Mouse (Mus musculus) stomach, postnatal 0 days (tissue): ENCODE measurements around the gene Slc38a11. TPM values are rescaled to one million over a fixed set of nuclear protein-coding genes. Genes with fewer than 3 reads are reported as not detected.

ENCODE experiments used
- ATAC-seq: fragments of 200-750 bp; cut with Nextera tagmentation; 2 replicates; pipeline ENCODE4 v1.8.0; 2017; ENCODE audit not compliant: low FRiP score, low TSS enrichment
- DNase-seq: peaks from one replicate; pipeline ENCODE4 v3.0.0-alpha.2; 2016; ENCODE audit warnings: low spot score
- H3K27ac ChIP-seq: fragments of 300-500 bp; sonication (generic); replicated peaks from 2 replicates; pipeline ENCODE4 v1.5.1; 2014; ENCODE audit warnings: mild to moderate bottlenecking, control low read depth
- H3K27me3 ChIP-seq: fragments of 300-500 bp; sonication (generic); 2 replicates; pipeline ENCODE4 v1.6.1; 2014; ENCODE audit warnings: low read length; ENCODE audit not compliant: control insufficient read depth, insufficient read depth
- H3K36me3 ChIP-seq: fragments of 300-500 bp; sonication (generic); 2 replicates; pipeline ENCODE4 v1.6.1; 2014; ENCODE audit warnings: low read length, mixed read lengths; ENCODE audit not compliant: control insufficient read depth, insufficient read depth
- H3K4me1 ChIP-seq: fragments of 300-500 bp; sonication (generic); replicated peaks from 2 replicates; pipeline ENCODE4 v1.6.1; 2014; ENCODE audit warnings: antibody characterized with exemption; ENCODE audit not compliant: control insufficient read depth, insufficient read depth
- H3K4me2 ChIP-seq: fragments of 300-500 bp; sonication (generic); replicated peaks from 2 replicates; pipeline ENCODE4 v1.6.1; 2014; ENCODE audit warnings: low read depth, mild to moderate bottlenecking, control low read depth, moderate library complexity
- H3K4me3 ChIP-seq: fragments of 300-500 bp; sonication (generic); 2 replicates; pipeline ENCODE4 v1.5.1; 2014; ENCODE audit warnings: low read depth, low read length, control low read depth
- H3K9ac ChIP-seq: fragments of 300-500 bp; sonication (generic); 2 replicates; pipeline ENCODE4 v1.6.1; 2014; ENCODE audit warnings: mild to moderate bottlenecking, low read length, control low read depth, mixed read lengths
- H3K9me3 ChIP-seq: fragments of 300-500 bp; sonication (generic); 2 replicates; pipeline ENCODE4 v1.6.1; 2016; ENCODE audit warnings: low read length; ENCODE audit not compliant: control insufficient read depth
- CTCF ChIP-seq: IDR thresholded peaks from 2 replicates; pipeline ENCODE4 v1.5.1; 2016; ENCODE audit warnings: antibody characterized with exemption, low read depth, mild to moderate bottlenecking, moderate library complexity
- EP300 ChIP-seq: optimal IDR thresholded peaks from 2 replicates; pipeline ENCODE3; 2016; ENCODE audit warnings: antibody characterized with exemption
- WGBS: fragments of 180-500 bp; shearing (Covaris S2); extraction: QIAGEN DNeasy Blood & Tissue Kit; methylation state at CpG from one replicate; pipeline ENCODE4 v1.1.7; 2014; 5-methylcytosine and 5-hydroxymethylcytosine counted together
- microRNA-seq: library from miRNA; unstranded; fragments of <30 nt; microRNA quantifications from one replicate; pipeline ENCODE4, GENCODE M21; 2016
- polyA plus RNA-seq: library from polyadenylated mRNA; unstranded; fragments of >200 nt; fragmentation: Nextera tagmentation; extraction: Ambion mirVana; gene quantifications from 2 replicates; pipeline ENCODE4 v1.2.1, GENCODE M21; 2015

The Slc38a11 gene
- polyA plus RNA-seq, 1 experiment from 2014 or later = 0.50 TPM

- no peak overlapping the region for H3K4me2 ChIP-seq
- ATAC-seq = no peak
- WGBS = 70% methylated on average over 2 of the region's 2 CpGs
Observed at GRCm38 (mm10) chr2:65273910-65274309, 89.9 kb downstream of the Slc38a11 start.

GRCm38 (mm10) chr2:65268731-65269130, 95.1 kb downstream of the Slc38a11 start:
- 80% methylated on average over 6 of the region's 6 CpGs for WGBS
- H3K27ac ChIP-seq = no peak overlapping the region
- no peak overlapping the region for H3K4me2 ChIP-seq
- no peak for TF ChIP-seq EP300
- TF ChIP-seq CTCF = no peak
- no peaks in the 10 kb centered on the region for H3K27me3 ChIP-seq
- ATAC-seq = no peak
- DNase-seq = no peak
- no peaks in the 10 kb centered on the region for H3K4me1 ChIP-seq
- H3K4me3 ChIP-seq = no peak overlapping the region
- H3K9me3 ChIP-seq = no peaks in the 10 kb centered on the region
- no peak overlapping the region for H3K9ac ChIP-seq
- no peaks in the 10 kb centered on the region for H3K36me3 ChIP-seq

More at GRCm38 (mm10) chr2:65273910-65274309, 89.9 kb downstream of the Slc38a11 start:
- Histone ChIP-seq H3K9ac (no peak overlapping the region), H3K27ac (no peak overlapping the region), H3K9me3 (no peaks in the 10 kb centered on the region), H3K4me3 (no peak overlapping the region), H3K36me3 (no peaks in the 10 kb centered on the region), H3K4me1 (no peaks in the 10 kb centered on the region), H3K27me3 (no peaks in the 10 kb centered on the region)
- no peak for TF ChIP-seq EP300
- TF ChIP-seq CTCF = no peak
- no peak for DNase-seq

- no peak for ATAC-seq
- TF ChIP-seq EP300 (no peak), CTCF (no peak)
- 42% methylated on average over 4 of the region's 4 CpGs for WGBS
Observed at GRCm38 (mm10) chr2:65267834-65268233, 96.0 kb downstream of the Slc38a11 start.

GRCm38 (mm10) chr2:65266576-65267299, 97.1 kb downstream of the Slc38a11 start:
- Histone ChIP-seq H3K36me3 (no peaks in the 10 kb centered on the region), H3K9me3 (no peaks in the 10 kb centered on the region), H3K9ac (no peak overlapping the region), H3K27ac (no peak overlapping the region), H3K4me1 (no peaks in the 10 kb centered on the region), H3K4me3 (no peak overlapping the region), H3K27me3 (no peaks in the 10 kb centered on the region), H3K4me2 (no peak overlapping the region)
- TF ChIP-seq EP300 = no peak
- no peak for TF ChIP-seq CTCF
- 78% methylated on average over 5 of the region's 5 CpGs for WGBS
- no peak for DNase-seq
- ATAC-seq = no peak

More at GRCm38 (mm10) chr2:65267834-65268233, 96.0 kb downstream of the Slc38a11 start:
- no peak overlapping the region for H3K4me2 ChIP-seq
- H3K4me3 ChIP-seq = no peak overlapping the region
- H3K27ac ChIP-seq = no peak overlapping the region
- no peaks in the 10 kb centered on the region for H3K4me1 ChIP-seq
- no peak for DNase-seq
- no peaks in the 10 kb centered on the region for H3K9me3 ChIP-seq
- no peaks in the 10 kb centered on the region for H3K27me3 ChIP-seq
- no peak overlapping the region for H3K9ac ChIP-seq
- H3K36me3 ChIP-seq = no peaks in the 10 kb centered on the region

Small RNA genes lying within 50 kb of the gene (microRNA-seq; reads per million reads assigned to microRNA genes)
- not detected for gene Mir6337

Other genes starting within 250 kb of the Slc38a11 start
- gene Cobll1, start 124.6 kb downstream of the Slc38a11 start, polyA plus RNA-seq = 9.3 and 10.3 TPM in 2 replicates
- 0.61 and 0.72 TPM in 2 replicates for gene Scn3a, start 203.6 kb upstream of the Slc38a11 start, polyA plus RNA-seq